Comparison of ENCODE assay signal across 9 mouse cellular contexts in genomic region chr11:106660453-106661081, GRCm38 (mm10). TPM values are rescaled to one million over a fixed set of nuclear protein-coding genes. Genes with fewer than 3 reads are reported as not detected.
DNase-seq lines count a peak whose midpoint lies in the region; ATAC-seq and TF ChIP-seq lines count a peak whose summit lies in the region.
"Had no signal": no experiment of that assay in that cellular context is flagged by ENCODE, and none has a peak within 500 bp of the region (broad histone marks: within the 10 kb centered on the region; RNA-seq: fewer than 3 reads in every experiment).

No protein-coding gene starts in this region.

- H3K4me1 ChIP-seq in embryonic fibroblast, embryonic 13.5 days (ENCODE audit: control insufficient read depth, insufficient read depth, low read length): peaks cover 12% of the 10 kb centered on the region
- H3K4me1 ChIP-seq in hindbrain, embryonic 14.5 days (replicated peaks; ENCODE audit: control insufficient read depth, insufficient read depth, low read length): peaks cover 27% of the 10 kb centered on the region; the same call in 1 of the 2 replicates
- peaks cover 0 to 11% of the 10 kb centered on the region in 2 experiments; a peak in 2 of 4 replicates for H3K4me1 ChIP-seq in liver, embryonic 14.5 days (replicated peaks; ENCODE audit: control insufficient read depth in 2 of 2, insufficient read depth in 2 of 2, low read length in 1 of 2)
- peaks cover 31% of the 10 kb centered on the region for H3K4me1 ChIP-seq in olfactory bulb, adult 2 months (ENCODE audit: control insufficient read depth, insufficient read depth, low read length)

- no peak overlapping the region for H3K9ac ChIP-seq in hindbrain, embryonic 14.5 days
- H3K9ac ChIP-seq in liver, embryonic 14.5 days (replicated peaks): no peak overlapping the region

- H3K27me3 ChIP-seq in hindbrain, embryonic 14.5 days (ENCODE audit: control insufficient read depth, insufficient read depth, low read length): no peaks in the 10 kb centered on the region
- H3K27me3 ChIP-seq in liver, embryonic 14.5 days (ENCODE audit: control insufficient read depth, insufficient read depth, low read length): no peaks in the 10 kb centered on the region

- no peak for TF ChIP-seq POLR2A in embryonic fibroblast, embryonic 13.5 days (IDR thresholded peaks at IDR 0.05; ENCODE audit: low read depth, low read length)
- no peak for TF ChIP-seq POLR2A in olfactory bulb, adult 2 months (IDR thresholded peaks at IDR 0.05; ENCODE audit: insufficient read depth, low read depth, low read length)

- no peaks in the 10 kb centered on the region for H3K36me3 ChIP-seq in hindbrain, embryonic 14.5 days (replicated peaks; ENCODE audit: control insufficient read depth, insufficient read depth)
- no peaks in the 10 kb centered on the region for H3K36me3 ChIP-seq in liver, embryonic 14.5 days (replicated peaks; ENCODE audit: control insufficient read depth, insufficient read depth, low read depth)
- H3K36me3 ChIP-seq: G1E had no signal

- no peak for ATAC-seq in hindbrain, embryonic 14.5 days (ENCODE audit: low FRiP score)
- ATAC-seq in liver, embryonic 14.5 days (ENCODE audit: insufficient read depth): peak; percentile 48; the same call in 1 of the 2 replicates

- intact Hi-C loops in left cerebral cortex, adult 2 months (cut with DNase I): no loop called here

- no peak for TF ChIP-seq CTCF in left cerebral cortex, adult 2 months (IDR thresholded peaks at IDR 0.05)
- TF ChIP-seq CTCF in embryonic fibroblast, embryonic 13.5 days (IDR thresholded peaks at IDR 0.05; ENCODE audit: borderline replicate concordance, insufficient read depth, low read length): no peak
- no peak for TF ChIP-seq CTCF in liver, embryonic 14.5 days (IDR thresholded peaks at IDR 0.05; ENCODE audit: low read depth)
- no peak for TF ChIP-seq CTCF in olfactory bulb, adult 2 months (IDR thresholded peaks at IDR 0.05; ENCODE audit: insufficient read depth, low read depth, low read length)

- peak overlapping the region; percentile 82 for H3K27ac ChIP-seq in left cerebral cortex, adult 2 months
- H3K27ac ChIP-seq in embryonic fibroblast, embryonic 13.5 days (ENCODE audit: insufficient read depth, low read length): 0 out of 2 replicates have a peak overlapping the region, but pooled peaks have one; percentile 60
- peak overlapping the region; percentile 72 for H3K27ac ChIP-seq in hindbrain, embryonic 14.5 days
- no peak overlapping the region; the same call in 1 of the 2 replicates for H3K27ac ChIP-seq in liver, embryonic 14.5 days
- peak overlapping the region; percentile 62; the same call in 1 of the 2 replicates for H3K27ac ChIP-seq in olfactory bulb, adult 2 months (ENCODE audit: insufficient read depth, low read depth, low read length)

- 43% methylated on average over 13 of the region's 13 CpGs for WGBS in hindbrain, embryonic 14.5 days
- WGBS in liver, embryonic 14.5 days (ENCODE audit: insufficient replicate concordance): 23% methylated on average over 13 of the region's 13 CpGs
- 74% methylated on average over 13 of the region's 13 CpGs for WGBS in olfactory bulb, adult 2 months

- no peak overlapping the region for H3K4me3 ChIP-seq in left cerebral cortex, adult 2 months
- H3K4me3 ChIP-seq in embryonic fibroblast, embryonic 13.5 days (ENCODE audit: insufficient read depth, low read length): no peak overlapping the region
- H3K4me3 ChIP-seq in hindbrain, embryonic 14.5 days (replicated peaks; ENCODE audit: low read length): no peak overlapping the region
- H3K4me3 ChIP-seq in liver, embryonic 14.5 days (ENCODE audit: insufficient read depth in 1 of 2, low read depth in 2 of 2, low read length in 2 of 2): no peak overlapping the region
- no peak overlapping the region for H3K4me3 ChIP-seq in olfactory bulb, adult 2 months (ENCODE audit: insufficient read depth, low read depth, low read length)

- H3K4me2 ChIP-seq in hindbrain, embryonic 14.5 days (replicated peaks): no peak overlapping the region
- H3K4me2 ChIP-seq in liver, embryonic 14.5 days (ENCODE audit: low read depth): no peak overlapping the region

- no peak for DNase-seq in left cerebral cortex, adult 2 months (ENCODE audit: extremely low spot score in 1 of 2, low spot score in 2 of 2)
- DNase-seq in left cerebral cortex, adult 18-20 months (ENCODE audit: low spot score in 2 of 2): no peak
- no peak for DNase-seq in hindbrain, embryonic 14.5 days (ENCODE audit: low spot score)
- DNase-seq in liver, embryonic 14.5 days (ENCODE audit: low read depth in 3 of 3, low spot score in 3 of 3): no peak
- DNase-seq in MN1 (ENCODE audit: low spot score): no peak
- DNase-seq in adrenal gland, adult 18-20 months (ENCODE audit: low spot score in 2 of 2): no peak

- H3K9me3 ChIP-seq in hindbrain, embryonic 14.5 days (ENCODE audit: control insufficient read depth, low read length): no peaks in the 10 kb centered on the region
- H3K9me3 ChIP-seq in liver, embryonic 14.5 days (ENCODE audit: control insufficient read depth, low read length): no peaks in the 10 kb centered on the region
- H3K9me3 ChIP-seq: G1E had no signal

- TF ChIP-seq EP300 in liver, embryonic 14.5 days (IDR thresholded peaks at IDR 0.05; ENCODE audit: low read depth): no peak

RNA-seq across cellular contexts. Expression of gene Tex2, which starts 47.3 kb away (rescaled TPM):
- 100 to 1,000 TPM; 114 to 118 TPM for total RNA-seq in left cerebral cortex, adult 2 months (2021)
- 100 to 1,000 TPM; 116 to 121 TPM for total RNA-seq in left cerebral cortex, adult 18-20 months (2021)
- 13.3 and 14.0 TPM in 2 replicates for polyA plus RNA-seq in embryonic fibroblast, embryonic 13.5 days (2011; ENCODE audit: insufficient read length, low read depth, missing spikeins)
- 40.1 and 41.4 TPM in 2 replicates for polyA plus RNA-seq in hindbrain, embryonic 14.5 days (2014; fragmentation: Nextera tagmentation; extraction: Ambion mirVana)
- polyA plus RNA-seq in liver, embryonic 14.5 days (2012; rRNA removed): 5.2 and 5.9 TPM in 2 replicates
- polyA plus RNA-seq in liver, embryonic 14.5 days (2014; fragmentation: Nextera tagmentation; extraction: Ambion mirVana): 7.9 and 9.3 TPM in 2 replicates
- not detected in 2 replicates for polyA plus RNA-seq in olfactory bulb, adult 2 months (2012; ENCODE audit: insufficient read depth, insufficient read length, low replicate concordance, missing spikeins)
- total RNA-seq in adrenal gland, adult 18-20 months (2021): 10 to 100 TPM; 52.1 to 54.2 TPM
